Mouse (Mus musculus): ENCODE measurements around the gene Tdrd7.

The Tdrd7 gene

DNA sequence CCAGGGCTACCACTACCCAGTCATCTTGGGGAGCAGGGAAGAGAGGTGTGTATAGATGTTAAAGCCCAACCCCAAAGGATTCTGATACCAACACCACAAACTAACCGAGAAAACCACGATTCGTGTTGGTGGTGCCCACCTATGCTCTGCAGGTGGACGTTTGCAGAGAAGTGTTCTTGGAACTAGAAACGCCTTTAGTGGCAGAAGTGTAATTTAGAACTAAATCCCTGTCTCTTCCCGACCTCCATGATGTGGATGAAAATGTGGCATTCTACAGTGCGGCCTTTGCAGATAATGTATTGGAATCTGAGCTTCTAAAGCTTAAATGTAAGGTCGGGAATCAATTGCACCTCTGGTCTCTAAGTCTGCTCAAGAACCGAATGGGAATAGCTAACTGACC, 7.8 kb downstream of the Tdrd7 start:
- no peak for DNase-seq

GRCm38 (mm10) chr4:45976931-45977667, 12.0 kb downstream of the Tdrd7 start:
- DNase-seq, result no peak

GRCm38 (mm10) chr4:45979916-45980315, 14.8 kb downstream of the Tdrd7 start:
- no peak for DNase-seq

GRCm38 (mm10) chr4:45981054-45981453, 15.9 kb downstream of the Tdrd7 start:
- no peak for DNase-seq

- DNase-seq, result no peak
These were observed 25.4 kb downstream of the Tdrd7 start for GRCm38 (mm10) chr4:45990427-45991135.

DNA sequence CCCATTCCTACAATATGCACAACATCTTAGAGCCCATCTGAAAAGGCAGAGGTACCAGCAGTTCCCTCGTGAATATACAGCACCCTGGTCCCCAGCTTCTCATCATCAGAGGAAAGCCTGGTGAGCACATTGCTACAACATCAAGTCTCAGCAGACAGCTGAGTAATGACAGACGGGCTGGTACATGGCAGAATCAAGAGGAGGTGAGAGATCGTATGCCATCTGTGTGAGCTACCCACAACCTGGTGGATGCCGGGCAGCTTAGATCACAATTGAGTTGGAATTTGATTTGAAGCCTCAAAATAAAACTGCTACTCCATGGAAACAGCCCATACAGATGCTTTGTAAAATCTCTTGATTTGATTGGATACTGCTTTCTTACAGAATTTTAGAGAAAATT, 33.4 kb downstream of the Tdrd7 start:
- DNase-seq, result no peak

- no peak for DNase-seq
These were observed 43.1 kb downstream of the Tdrd7 start for GRCm38 (mm10) chr4:46008142-46008793.

- no peak for DNase-seq
These were observed 46.6 kb downstream of the Tdrd7 start for GRCm38 (mm10) chr4:46011698-46012097.

DNA sequence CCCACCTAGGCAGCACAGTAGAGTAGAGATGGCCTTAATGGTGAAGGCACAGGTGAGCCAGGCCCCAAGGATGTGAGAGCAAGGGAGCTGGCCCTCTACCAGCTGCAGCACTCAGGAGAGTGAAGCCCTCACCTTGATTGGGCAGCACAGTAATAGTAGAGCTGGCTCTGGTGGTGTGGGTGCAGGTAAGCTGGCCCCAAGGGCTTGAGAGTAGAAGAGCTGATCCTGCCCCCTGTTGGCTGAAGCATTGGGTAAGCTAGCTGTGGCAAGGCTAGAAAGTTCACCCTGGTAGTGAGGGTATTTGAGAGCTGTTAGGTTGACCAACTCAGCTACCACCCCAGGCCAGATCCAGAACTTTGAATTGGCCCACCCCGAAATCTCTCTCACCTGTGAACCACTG, 50.5 kb downstream of the Tdrd7 start:
- no peak for DNase-seq

- no peak for DNase-seq
These were observed 57.9 kb downstream of the Tdrd7 start for GRCm38 (mm10) chr4:46023021-46023481.

GRCm38 (mm10) chr4:46025893-46026292, 60.8 kb downstream of the Tdrd7 start:
- peak; percentile 39 for DNase-seq

DNA sequence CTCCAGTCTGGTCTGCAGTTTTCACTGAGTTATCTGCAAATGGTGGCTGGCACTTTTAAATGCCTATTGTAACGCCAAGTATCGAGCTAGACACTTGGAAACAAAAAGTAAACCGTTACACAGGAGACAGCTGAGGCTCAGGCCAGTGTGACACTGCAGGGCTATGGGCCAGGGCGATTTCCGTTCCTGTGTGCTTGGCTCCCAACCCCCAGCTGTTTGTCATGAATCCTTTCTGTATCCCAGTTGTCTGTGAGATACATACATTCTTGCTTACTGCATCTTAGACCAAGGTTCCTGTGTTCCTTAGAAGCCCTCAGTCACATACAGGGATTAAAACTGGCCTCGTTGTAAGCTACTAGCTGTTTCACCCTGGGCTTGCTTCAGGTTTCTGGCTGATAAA, 63.1 kb downstream of the Tdrd7 start:
- DNase-seq, result no peak

- no peak for DNase-seq
These were observed 63.6 kb downstream of the Tdrd7 start for GRCm38 (mm10) chr4:46028781-46029180.

DNA sequence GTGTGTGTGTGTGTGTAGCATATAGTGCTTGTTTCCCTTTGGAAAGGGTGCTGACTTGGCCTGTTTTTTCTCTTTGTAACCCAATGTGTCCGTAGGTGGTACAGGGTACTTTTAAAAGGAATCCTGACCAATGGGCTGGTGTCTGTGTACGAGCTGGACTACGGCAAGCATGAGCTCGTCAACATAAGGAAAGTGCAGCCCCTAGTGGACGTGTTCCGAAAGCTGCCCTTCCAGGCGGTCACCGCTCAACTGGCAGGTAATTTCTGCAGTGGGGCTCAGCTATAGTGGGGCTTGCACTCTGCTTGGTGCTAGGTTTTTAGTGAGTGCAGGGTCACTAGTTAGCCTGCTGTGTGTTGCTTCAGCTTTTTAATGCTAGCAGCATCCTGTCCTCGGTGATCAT, 64.4 kb downstream of the Tdrd7 start:
- no peak for DNase-seq

DNA sequence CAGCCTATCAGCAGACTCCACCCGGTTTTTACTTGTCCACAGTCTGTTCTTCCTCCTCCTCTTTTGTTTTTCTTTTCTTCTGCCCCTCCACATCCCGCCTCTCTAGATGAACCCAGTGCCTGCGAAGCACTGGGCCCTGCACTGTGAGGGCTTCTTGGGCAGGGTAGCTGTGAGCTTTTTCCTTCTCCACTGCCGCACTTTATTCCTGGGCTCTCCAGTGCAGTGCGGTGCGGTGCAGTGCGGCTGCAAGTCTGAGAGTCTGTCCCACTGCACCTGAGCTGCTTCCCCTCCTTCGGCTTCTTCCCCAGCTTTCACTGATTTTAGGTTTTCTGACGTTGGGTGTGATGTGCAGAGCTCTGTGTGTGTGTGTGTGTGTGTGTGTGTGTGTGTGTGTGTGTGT, 67.3 kb downstream of the Tdrd7 start:
- DNase-seq, result no peak

DNA sequence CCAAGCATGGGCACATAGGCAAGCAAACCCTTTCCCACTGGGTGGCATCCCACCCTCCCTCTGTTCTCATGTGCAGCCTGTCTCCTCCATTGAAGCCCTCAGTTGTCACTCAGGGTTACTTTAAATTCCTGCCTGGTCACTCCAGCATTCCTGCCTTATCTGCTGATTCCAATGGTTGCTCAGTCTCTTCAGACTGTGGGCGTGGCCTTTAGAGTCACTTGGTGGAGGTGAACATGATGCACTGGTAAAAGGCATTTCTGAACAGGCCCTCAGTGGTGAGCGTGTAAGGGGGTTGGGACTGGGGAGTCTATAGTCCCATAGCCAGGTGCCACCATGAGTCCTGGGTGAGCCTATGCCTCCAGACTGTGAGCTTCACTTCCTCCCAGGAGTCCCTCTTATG, 68.1 kb downstream of the Tdrd7 start:
- no peak for DNase-seq

DNA sequence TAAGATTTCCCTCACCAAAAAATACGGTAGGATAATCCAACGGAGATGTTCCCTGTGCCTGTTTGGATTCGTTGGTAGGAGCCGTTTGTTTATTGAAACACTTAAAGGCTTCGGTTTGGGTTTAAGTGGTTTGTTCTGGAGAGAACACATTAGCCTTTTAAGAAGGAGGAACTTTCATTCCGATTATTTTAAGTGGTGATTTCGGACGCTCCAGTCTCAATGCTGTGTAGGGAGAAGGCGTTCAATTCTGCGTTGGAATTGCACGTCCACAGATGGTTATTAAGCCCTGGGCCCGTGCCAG, 73.4 kb downstream of the Tdrd7 start:
- DNase-seq, result no peak

DNA sequence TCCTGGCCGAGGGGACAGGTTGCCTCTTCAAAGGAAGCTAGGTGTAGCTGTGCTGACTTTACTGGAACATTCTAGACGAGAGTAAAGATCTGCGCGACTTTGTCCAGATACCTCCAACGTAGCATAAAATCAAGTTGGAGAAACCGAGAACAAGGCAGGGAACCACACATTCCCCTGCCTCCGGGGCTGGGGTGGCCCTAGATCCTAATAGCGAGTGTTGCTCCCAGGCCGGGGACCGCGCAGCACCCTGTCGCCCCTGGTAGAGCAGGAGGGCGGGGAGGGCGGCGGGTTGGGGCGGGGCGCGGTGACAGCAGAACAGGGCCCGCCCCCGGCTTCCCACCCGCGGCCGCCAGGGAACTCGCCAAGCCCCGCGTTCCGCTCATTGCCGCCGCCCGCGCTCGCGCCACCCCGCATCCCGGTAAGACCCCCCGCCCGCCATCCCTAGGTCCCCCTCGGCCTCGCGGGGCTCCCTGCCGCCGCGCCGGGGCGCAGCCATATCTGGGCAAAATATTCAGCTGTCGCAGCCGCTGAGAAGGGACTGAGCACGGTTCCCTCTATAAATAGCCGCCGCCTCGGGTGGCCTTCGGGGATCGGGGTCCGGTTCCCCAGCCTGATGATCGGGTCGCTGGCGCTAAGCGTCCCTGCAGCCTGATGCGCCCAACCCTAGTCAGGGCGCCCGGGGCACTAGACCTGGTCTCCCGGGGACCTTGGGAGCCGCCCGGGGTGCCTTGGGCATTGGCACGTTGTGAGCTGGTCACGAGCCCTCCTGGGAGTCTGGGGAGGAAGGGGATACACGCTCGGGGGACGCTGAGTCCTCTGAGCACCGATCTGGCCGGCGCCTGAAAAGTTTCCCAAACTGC, 74.0 kb downstream of the Tdrd7 start, which contains the start of gene Tmod1:
Gene Tmod1, plus strand, starts transcription at position 44 of the 860 bp plus-strand sequence.
- peak; percentile 81 for DNase-seq

DNA sequence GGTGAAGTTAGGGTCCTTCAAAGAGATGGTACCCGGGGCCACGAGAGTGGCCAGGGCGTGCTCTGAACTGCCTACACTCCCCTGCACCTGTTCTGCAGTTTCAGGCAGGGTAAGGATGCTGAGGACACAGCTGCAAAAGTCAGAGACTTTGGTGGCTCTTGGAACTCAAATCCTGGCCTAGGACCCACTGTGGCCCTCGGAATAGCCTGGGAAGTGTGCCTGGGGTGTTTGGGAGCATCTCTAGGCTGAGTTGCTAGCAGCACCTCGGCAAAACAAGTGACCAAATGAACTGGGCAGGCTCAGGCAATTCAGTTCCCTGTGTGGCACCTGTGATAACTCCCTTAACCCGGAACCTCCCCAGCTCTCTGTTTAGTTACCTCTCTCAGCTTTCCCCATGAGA, 74.8 kb downstream of the Tdrd7 start:
- DNase-seq, result no peak

DNA sequence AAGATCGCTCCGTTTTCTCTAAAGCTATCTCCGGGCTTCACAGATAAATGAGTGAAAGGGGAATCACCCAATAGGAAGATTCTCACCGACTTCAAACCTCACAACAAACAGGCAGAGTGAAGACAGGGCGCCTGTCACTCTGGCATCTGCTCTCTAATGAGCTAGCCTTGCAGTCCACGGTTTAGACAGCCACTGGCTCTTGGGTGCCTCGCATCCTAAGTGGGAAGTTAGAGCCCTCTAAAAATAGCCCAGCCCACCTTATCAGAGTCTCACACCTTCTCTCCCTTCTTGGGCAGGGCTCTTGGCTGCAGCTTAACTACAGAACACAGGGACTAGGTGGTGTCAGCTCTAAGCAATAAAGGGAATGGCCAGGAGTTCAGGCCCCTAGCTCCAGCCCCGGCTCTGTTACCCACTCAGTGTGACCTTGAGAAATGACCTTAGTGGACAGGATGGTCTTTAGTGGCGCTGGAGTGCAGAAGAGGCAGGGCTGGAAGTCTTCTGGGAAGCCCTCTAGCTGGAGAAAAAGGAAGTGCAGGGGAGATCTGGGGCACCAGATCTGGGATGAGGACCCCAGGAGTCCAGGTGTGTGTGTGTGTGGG, 75.6 kb downstream of the Tdrd7 start:
- DNase-seq, result peak; percentile 17

- no peak for DNase-seq
These were observed 76.8 kb downstream of the Tdrd7 start for GRCm38 (mm10) chr4:46041761-46042504.

GRCm38 (mm10) chr4:46042505-46042850, 77.3 kb downstream of the Tdrd7 start:
- DNase-seq, result no peak
